Mouse (Mus musculus): ENCODE results near the gene M1ap. TPM values are rescaled to one million over a fixed set of nuclear protein-coding genes. Genes with fewer than 3 reads are reported as not detected.

Gene M1ap
- total and polyA plus RNA-seq, 3 experiments: 0.31 to 0.34 TPM; not detected in 1

DNA sequence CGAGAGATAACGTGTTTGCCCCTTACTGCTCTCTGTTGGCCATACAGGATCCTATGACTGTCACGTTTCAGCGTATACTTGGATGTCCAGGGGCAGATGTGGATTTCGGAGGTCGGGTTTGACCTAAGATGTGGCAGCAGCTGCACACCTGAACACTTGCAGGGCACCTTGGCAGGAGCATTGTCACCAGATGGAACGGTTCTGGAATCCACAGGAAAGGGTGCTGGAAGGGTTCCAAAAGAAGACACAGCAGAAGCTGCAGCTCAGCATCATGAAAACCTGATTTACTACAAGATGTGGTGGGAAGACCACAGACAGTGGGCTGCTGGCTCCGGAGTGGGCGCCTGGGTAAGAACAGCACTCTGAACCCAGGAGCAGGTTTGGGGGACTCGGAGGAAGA is 20.6 kb upstream of the M1ap start:
- TF ChIP-seq EP300 (IDR thresholded peaks at IDR 0.05; ENCODE audit: insufficient read depth, low read depth, low read length) (no peak), CTCF (IDR thresholded peaks at IDR 0.05) (no peak), POLR2A (IDR thresholded peaks at IDR 0.05; ENCODE audit: insufficient read depth, low read depth, low read length) (no peak)
- intact Hi-C loops (cut with DNase I): no loop called here
- H3K9ac ChIP-seq (ENCODE audit: low read depth, low read length): no peak overlapping the region
- H3K36me3 ChIP-seq (ENCODE audit: control insufficient read depth, insufficient read depth, low read length): no peaks in the 10 kb centered on the region
- H3K79me2 ChIP-seq (replicated peaks; ENCODE audit: control insufficient read depth, insufficient read depth, low read length): no peaks in the 10 kb centered on the region
- H3K27ac ChIP-seq: no peak overlapping the region
- no peak for DNase-seq
- H3K27me3 ChIP-seq (ENCODE audit: control insufficient read depth, insufficient read depth, low read length): no peaks in the 10 kb centered on the region
- H3K4me3 ChIP-seq: no peak overlapping the region
- no peaks in the 10 kb centered on the region for H3K4me1 ChIP-seq (ENCODE audit: control insufficient read depth, insufficient read depth, low read length)
- 67% methylated on average over 10 of the region's 10 CpGs for WGBS

DNA sequence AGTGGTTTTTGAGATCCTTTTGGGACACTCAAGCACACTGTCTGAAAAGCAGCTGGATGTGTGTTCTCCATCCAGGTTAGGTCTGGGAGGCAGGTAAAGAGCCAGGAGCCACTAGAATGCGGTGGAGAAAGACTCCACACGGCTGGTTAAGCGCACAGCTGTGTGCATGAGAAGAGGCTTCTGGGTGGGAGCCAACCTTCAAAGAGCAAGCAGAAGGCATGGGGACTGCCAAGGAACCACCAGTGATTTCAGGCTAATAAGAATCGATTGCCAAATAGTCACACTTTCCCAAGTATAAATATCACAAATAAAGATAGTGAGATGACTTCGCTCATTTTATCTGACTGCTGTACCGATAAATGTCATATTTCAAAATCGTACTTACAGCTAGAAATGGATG is 20.2 kb upstream of the M1ap start:
- no peak for TF ChIP-seq EP300 (IDR thresholded peaks at IDR 0.05; ENCODE audit: insufficient read depth, low read depth, low read length)
- no peak for TF ChIP-seq CTCF (IDR thresholded peaks at IDR 0.05)
- no peak for TF ChIP-seq POLR2A (IDR thresholded peaks at IDR 0.05; ENCODE audit: insufficient read depth, low read depth, low read length)
- WGBS: 67% methylated on average over 7 of the region's 7 CpGs
- Histone ChIP-seq H3K27ac (no peak overlapping the region), H3K4me3 (no peak overlapping the region), H3K36me3 (ENCODE audit: control insufficient read depth, insufficient read depth, low read length) (no peaks in the 10 kb centered on the region), H3K27me3 (ENCODE audit: control insufficient read depth, insufficient read depth, low read length) (no peaks in the 10 kb centered on the region), H3K4me1 (ENCODE audit: control insufficient read depth, insufficient read depth, low read length) (no peaks in the 10 kb centered on the region), H3K9ac (ENCODE audit: low read depth, low read length) (no peak overlapping the region), H3K79me2 (replicated peaks; ENCODE audit: control insufficient read depth, insufficient read depth, low read length) (no peaks in the 10 kb centered on the region)
- no peak for DNase-seq
- intact Hi-C loops (cut with DNase I): no loop called here

DNA sequence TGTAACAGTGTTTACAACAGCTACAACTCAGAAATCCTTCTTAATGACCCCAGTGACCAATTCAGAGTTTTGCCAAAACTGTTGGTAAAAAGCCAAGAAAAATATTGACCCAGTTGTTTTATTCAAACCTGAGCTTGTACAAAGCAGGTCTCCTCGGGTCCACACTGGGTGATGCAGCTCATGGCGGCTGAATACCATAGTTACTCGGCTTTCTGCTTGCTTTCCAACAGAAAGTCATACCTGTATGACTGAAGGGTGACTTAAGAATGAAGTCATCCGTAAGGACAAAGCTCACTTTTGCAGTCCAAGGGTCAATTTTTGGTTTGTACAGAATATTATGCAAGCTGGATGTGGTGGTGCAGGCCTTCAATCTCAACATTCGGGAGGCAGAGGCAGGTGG is 19.1 kb upstream of the M1ap start:
- DNase-seq: no peak
- intact Hi-C loops (cut with DNase I): no loop called here
- Histone ChIP-seq H3K27ac (no peak overlapping the region), H3K9ac (ENCODE audit: low read depth, low read length) (no peak overlapping the region), H3K4me1 (ENCODE audit: control insufficient read depth, insufficient read depth, low read length) (no peaks in the 10 kb centered on the region), H3K27me3 (ENCODE audit: control insufficient read depth, insufficient read depth, low read length) (peaks cover 1% of the 10 kb centered on the region; the same call in 1 of the 2 replicates), H3K79me2 (replicated peaks; ENCODE audit: control insufficient read depth, insufficient read depth, low read length) (no peaks in the 10 kb centered on the region), H3K4me3 (no peak overlapping the region), H3K36me3 (ENCODE audit: control insufficient read depth, insufficient read depth, low read length) (no peaks in the 10 kb centered on the region)
- no peak for TF ChIP-seq EP300 (IDR thresholded peaks at IDR 0.05; ENCODE audit: insufficient read depth, low read depth, low read length)
- no peak for TF ChIP-seq CTCF (IDR thresholded peaks at IDR 0.05)
- no peak for TF ChIP-seq POLR2A (IDR thresholded peaks at IDR 0.05; ENCODE audit: insufficient read depth, low read depth, low read length)
- WGBS: 68% methylated on average over 5 of the region's 5 CpGs

DNA sequence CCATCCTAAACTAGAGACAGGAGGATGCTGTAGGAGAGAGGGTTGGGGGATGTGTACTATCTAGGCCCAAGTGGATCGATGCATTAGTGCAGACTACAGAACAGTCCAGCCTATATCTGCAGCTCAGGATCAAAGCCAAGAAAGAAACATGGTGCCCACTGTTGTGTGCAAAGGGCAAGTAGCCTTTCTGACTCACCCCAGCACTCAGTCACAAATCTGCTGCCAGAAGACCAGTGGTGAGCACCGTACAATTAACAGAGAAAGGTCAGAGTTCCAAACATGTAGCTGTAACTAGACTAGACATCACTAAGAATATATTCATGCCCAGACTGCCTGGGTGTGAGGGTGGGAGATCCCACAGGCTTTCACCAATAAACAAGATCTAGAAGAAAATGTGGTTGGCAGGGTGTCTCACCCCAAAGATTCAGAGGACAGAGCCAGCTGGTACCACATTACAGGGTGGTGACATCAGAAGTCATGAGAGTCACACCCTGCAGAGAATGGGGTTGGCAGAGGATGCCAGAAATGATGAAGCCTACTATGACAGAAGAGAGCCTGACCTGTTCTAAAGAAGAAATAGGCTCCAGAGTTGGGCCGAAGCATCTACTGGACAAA is 12.0 kb upstream of the M1ap start:
- 80% methylated on average over 3 of the region's 3 CpGs for WGBS
- H3K27ac ChIP-seq: no peak overlapping the region
- H3K9ac ChIP-seq (ENCODE audit: low read depth, low read length): no peak overlapping the region
- no peak overlapping the region for H3K4me3 ChIP-seq
- intact Hi-C loops (cut with DNase I): no loop called here
- H3K27me3 ChIP-seq (ENCODE audit: control insufficient read depth, insufficient read depth, low read length): peaks cover 5% of the 10 kb centered on the region
- TF ChIP-seq POLR2A (IDR thresholded peaks at IDR 0.05; ENCODE audit: insufficient read depth, low read depth, low read length): no peak
- no peak for TF ChIP-seq EP300 (IDR thresholded peaks at IDR 0.05; ENCODE audit: insufficient read depth, low read depth, low read length)
- no peak for TF ChIP-seq CTCF (IDR thresholded peaks at IDR 0.05)
- no peak for DNase-seq
- H3K79me2 ChIP-seq (replicated peaks; ENCODE audit: control insufficient read depth, insufficient read depth, low read length): no peaks in the 10 kb centered on the region
- H3K4me1 ChIP-seq (ENCODE audit: control insufficient read depth, insufficient read depth, low read length): no peaks in the 10 kb centered on the region
- H3K36me3 ChIP-seq (ENCODE audit: control insufficient read depth, insufficient read depth, low read length): no peaks in the 10 kb centered on the region

DNA sequence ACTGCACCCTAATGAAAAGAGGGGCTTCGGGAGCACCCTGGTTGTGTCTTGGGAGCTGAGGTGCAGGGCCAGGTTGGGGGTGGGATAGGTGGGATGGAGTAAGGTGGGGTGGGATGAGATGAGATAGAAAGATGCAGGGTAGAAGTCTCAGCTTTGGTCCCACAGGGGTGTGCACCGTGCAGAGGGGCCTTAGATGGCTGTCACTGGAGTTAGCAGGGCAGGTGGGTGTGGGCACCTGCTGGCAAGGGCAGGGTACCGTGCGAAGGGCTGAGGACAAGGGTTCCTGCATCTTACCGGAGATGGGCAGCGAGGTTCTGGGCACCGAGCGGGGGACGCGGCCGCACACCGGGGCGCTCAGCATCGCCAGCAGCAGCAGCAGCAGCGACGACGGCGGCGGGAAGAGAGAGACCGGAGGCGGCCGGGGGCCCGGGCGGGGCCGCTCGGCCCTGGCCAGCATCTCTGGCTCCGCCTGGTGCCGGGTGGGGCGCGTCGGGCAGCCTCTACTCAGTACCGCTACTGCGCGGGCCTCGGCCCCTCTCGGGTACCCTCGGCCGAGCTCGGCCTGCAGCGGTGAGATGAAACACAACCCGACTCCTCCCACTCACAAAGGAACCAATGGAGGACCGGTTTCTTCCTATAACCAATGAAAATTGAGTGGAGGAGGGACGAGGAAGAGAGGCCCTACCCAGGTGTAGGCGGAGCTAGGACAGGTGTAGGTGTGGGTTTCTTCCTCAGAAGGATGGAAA is 7.4 kb upstream of the M1ap start, which contains the start of gene Sema4f:
Gene Sema4f (minus strand): TSS at position 603 of the 746 bp plus-strand sequence.
- H3K79me2 ChIP-seq (replicated peaks; ENCODE audit: control insufficient read depth, insufficient read depth, low read length): no peaks in the 10 kb centered on the region
- H3K4me1 ChIP-seq (ENCODE audit: control insufficient read depth, insufficient read depth, low read length): no peaks in the 10 kb centered on the region
- no peak within 1 kb of the TSS; the same call in 1 of the 2 replicates for H3K4me3 ChIP-seq
- H3K9ac ChIP-seq (ENCODE audit: low read depth, low read length): no peak within 1 kb of the TSS
- no peak for TF ChIP-seq CTCF (IDR thresholded peaks at IDR 0.05)
- no peak for TF ChIP-seq EP300 (IDR thresholded peaks at IDR 0.05; ENCODE audit: insufficient read depth, low read depth, low read length)
- no peak for TF ChIP-seq POLR2A (IDR thresholded peaks at IDR 0.05; ENCODE audit: insufficient read depth, low read depth, low read length)
- H3K36me3 ChIP-seq (ENCODE audit: control insufficient read depth, insufficient read depth, low read length): no peaks in the 10 kb centered on the region
- WGBS: 4% methylated on average over 42 of the region's 44 CpGs
- intact Hi-C loops (cut with DNase I): no loop called here
- H3K27ac ChIP-seq: no peak within 1 kb of the TSS
- H3K27me3 ChIP-seq (ENCODE audit: control insufficient read depth, insufficient read depth, low read length): peaks cover 7% of the 10 kb centered on the region; the same call in 1 of the 2 replicates
- DNase-seq: peak in 1 of 2 experiments; percentile 11

DNA sequence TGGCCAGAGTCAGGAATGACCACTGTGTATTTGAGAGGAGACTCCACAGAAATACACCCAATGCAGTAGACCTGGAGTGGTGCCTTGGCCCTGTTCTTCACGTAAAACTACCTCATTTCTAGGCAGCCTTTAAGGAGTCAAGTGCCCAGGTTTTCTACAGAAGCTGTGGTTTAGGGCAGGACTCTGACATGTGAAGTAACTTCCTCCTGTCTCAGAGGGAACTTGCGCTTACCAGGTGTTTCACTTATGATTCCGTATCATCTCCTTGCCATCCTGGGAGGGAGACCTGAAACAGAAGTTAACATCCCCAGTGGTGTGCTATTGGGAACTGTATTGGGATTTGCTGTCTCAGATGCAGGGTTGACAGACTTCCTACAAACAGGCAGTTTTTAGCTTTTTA is 5.9 kb upstream of the M1ap start:
- H3K9ac ChIP-seq (ENCODE audit: low read depth, low read length): no peak overlapping the region
- intact Hi-C loops (cut with DNase I): no loop called here
- H3K27me3 ChIP-seq (ENCODE audit: control insufficient read depth, insufficient read depth, low read length): peaks cover 7% of the 10 kb centered on the region; the same call in 1 of the 2 replicates
- H3K36me3 ChIP-seq (ENCODE audit: control insufficient read depth, insufficient read depth, low read length): no peaks in the 10 kb centered on the region
- H3K4me3 ChIP-seq: no peak overlapping the region
- 72% methylated on average over 3 of the region's 3 CpGs for WGBS
- DNase-seq: no peak
- no peak overlapping the region for H3K27ac ChIP-seq
- no peaks in the 10 kb centered on the region for H3K4me1 ChIP-seq (ENCODE audit: control insufficient read depth, insufficient read depth, low read length)
- no peaks in the 10 kb centered on the region for H3K79me2 ChIP-seq (replicated peaks; ENCODE audit: control insufficient read depth, insufficient read depth, low read length)
- TF ChIP-seq EP300 (IDR thresholded peaks at IDR 0.05; ENCODE audit: insufficient read depth, low read depth, low read length) (no peak), POLR2A (IDR thresholded peaks at IDR 0.05; ENCODE audit: insufficient read depth, low read depth, low read length) (no peak), CTCF (IDR thresholded peaks at IDR 0.05) (no peak)
